Mouse (Mus musculus) liver, adult 2 months (tissue): ENCODE data around the gene Agmo.

Source experiments
- CTCF ChIP-seq: fragments of 200-500 bp; IDR thresholded peaks from 2 replicates; pipeline ENCODE4 v1.5.1; 2011; ENCODE audit warnings: low read depth, low read length, control low read depth
- POLR2A ChIP-seq: fragments of 200-500 bp; IDR thresholded peaks from 2 replicates; pipeline ENCODE4 v1.6.1; 2011; ENCODE audit warnings: low read length, control low read depth; ENCODE audit not compliant: insufficient read depth; ENCODE audit errors: extremely low read depth

DNA sequence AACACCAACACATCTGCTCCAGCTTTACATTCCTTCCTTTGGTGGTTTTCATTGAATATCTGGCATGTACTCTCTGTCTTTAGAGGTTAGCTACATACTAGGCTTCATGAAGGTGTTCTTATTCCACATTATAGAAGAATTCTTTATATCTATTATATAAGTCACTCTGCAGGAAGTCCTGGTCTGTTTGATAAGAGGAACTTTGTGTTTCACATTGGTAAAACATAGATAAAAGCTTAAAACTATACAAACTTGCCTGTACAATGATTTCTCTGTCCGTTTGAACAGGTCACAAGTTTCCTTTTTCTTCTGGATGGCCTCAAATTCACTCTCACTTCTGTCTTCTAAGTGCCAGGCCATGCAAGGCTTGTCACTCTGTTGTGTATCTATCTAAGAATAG is 316.8 kb downstream of the Agmo start:
- TF ChIP-seq CTCF (no peak), POLR2A (no peak)
